Mouse (Mus musculus): ENCODE data around the gene Tmem37. TPM values are rescaled to one million over a fixed set of nuclear protein-coding genes. Genes with fewer than 3 reads are reported as not detected.

The Tmem37 gene
- 0.23 and 7.8 TPM in 2 replicates for total RNA-seq (2014; rRNA removed; ENCODE audit: low replicate concordance)
- polyA plus RNA-seq (2015; fragmentation: Nextera tagmentation; extraction: Ambion mirVana) = 6.8 and 6.9 TPM in 2 replicates

DNA sequence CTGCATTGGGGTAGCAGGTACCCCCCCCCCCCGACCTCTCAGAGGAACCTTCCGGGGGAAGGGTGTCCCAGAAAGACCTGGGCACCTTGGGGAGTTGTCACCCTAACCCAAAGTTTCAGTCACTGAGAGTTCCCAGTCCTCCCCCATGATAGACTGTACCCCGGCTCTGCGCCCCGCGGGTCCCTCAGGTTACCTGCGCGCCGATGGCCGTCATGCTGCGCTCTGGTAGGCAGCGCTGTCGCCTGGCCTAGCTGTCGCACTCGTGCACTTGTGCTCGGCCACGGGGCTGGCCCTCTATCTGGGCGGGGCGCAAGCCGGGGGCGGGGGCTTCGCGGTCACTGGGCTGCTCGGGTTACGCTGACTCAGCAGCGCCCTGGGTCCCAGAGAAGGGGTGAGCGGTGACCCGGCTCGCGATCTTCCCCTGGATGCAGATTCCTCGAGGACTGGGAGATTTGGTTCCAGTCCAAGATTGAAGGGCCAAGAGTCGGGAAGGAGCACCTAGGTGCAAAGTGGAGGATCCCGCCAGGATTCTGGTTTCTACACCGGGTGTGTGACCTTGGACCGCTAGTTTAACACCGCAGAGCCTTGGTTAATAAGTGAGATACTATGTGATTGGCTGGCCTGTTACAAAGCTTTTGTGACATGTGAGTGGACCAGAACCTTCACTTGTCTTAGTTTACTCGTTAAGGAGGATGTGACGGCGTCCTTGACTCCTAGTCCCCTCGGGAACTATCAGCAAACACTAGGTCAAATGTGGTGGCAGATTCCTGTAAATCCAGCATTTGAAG lies at the start of gene Tmem37:
Gene Tmem37 (minus strand): TSS at position 556 of the 788 bp plus-strand sequence.
- peak within 1 kb of the TSS; percentile 47 for H3K4me3 ChIP-seq (ENCODE audit: low read depth, low read length)
- peak within 1 kb of the TSS; percentile 88 for H3K4me2 ChIP-seq (ENCODE audit: low read depth, low read length)
- peak within 1 kb of the TSS; percentile 8; the same call in 1 of the 2 replicates for H3K9ac ChIP-seq (replicated peaks; ENCODE audit: low read depth, low read length)
- TF ChIP-seq CTCF (IDR thresholded peaks at IDR 0.05; ENCODE audit: low read depth) (no peak), EP300 (IDR thresholded peaks at IDR 0.05; ENCODE audit: low read depth) (no peak)
- H3K36me3 ChIP-seq (replicated peaks; ENCODE audit: control insufficient read depth, insufficient read depth, low read length) = no peaks in the 10 kb centered on the region
- H3K4me1 ChIP-seq (ENCODE audit: control insufficient read depth, insufficient read depth) = peaks cover 8% of the 10 kb centered on the region; the same call in 1 of the 2 replicates
- DNase-seq (ENCODE audit: low spot score) (peak; percentile 61), ATAC-seq (ENCODE audit: insufficient read depth, low read depth) (peak; percentile 83)
- WGBS = 4% methylated on average over 34 of the region's 40 CpGs
- peaks cover 8% of the 10 kb centered on the region; the same call in 1 of the 2 replicates for H3K27me3 ChIP-seq (ENCODE audit: control insufficient read depth, insufficient read depth, low read length)
- H3K27ac ChIP-seq (ENCODE audit: low read depth) = no peak within 1 kb of the TSS
- H3K9me3 ChIP-seq (replicated peaks; ENCODE audit: control insufficient read depth, low read length) = no peaks in the 10 kb centered on the region

DNA sequence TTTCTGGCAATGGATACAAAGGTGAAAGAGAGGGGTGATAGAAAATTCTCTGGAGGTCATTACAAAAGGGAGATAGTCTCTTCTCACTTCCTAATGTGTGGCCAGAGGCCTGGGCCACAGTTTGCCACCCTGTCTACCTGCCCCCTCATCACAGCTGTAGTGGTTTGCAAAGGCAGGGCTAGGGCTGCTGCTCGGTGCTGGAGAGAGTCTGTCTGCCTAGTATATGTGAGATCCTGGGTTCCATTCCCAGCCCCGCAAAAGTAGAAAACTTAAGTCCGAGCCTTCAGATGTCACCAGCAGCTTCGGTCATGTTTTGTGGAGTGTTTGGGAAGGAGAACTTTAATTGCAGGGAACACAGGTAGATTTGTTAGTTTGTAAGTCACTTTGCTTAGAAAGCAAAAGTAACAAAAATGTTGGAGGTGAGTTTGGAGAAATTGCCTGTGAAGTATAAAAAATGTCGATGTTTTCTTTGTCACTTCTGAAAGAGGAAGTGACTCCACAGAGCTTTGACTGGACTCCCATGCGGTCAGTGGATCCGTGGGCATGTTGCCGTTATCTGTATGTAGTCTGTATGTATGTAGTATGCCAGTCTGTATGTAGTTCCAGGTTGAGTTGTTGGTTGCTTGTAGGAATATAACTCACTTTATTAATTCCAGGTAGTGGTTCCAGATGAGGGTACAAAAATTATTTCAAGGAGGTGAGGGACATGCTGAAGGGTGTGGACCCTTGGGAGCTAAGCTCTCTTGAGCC lies 48.9 kb upstream of the Tmem37 start:
- H3K9ac ChIP-seq (replicated peaks; ENCODE audit: low read depth, low read length) = no peak overlapping the region
- H3K27ac ChIP-seq (ENCODE audit: low read depth) = no peak overlapping the region
- no peak overlapping the region for H3K4me2 ChIP-seq (ENCODE audit: low read depth, low read length)
- H3K9me3 ChIP-seq (replicated peaks; ENCODE audit: control insufficient read depth, low read length) = no peaks in the 10 kb centered on the region
- peaks cover 15% of the 10 kb centered on the region for H3K4me1 ChIP-seq (ENCODE audit: control insufficient read depth, insufficient read depth)
- no peak for ATAC-seq (ENCODE audit: insufficient read depth, low read depth)
- no peak for DNase-seq (ENCODE audit: low spot score)
- TF ChIP-seq CTCF (IDR thresholded peaks at IDR 0.05; ENCODE audit: low read depth) = no peak
- TF ChIP-seq EP300 (IDR thresholded peaks at IDR 0.05; ENCODE audit: low read depth) = no peak
- 89% methylated on average over 8 of the region's 8 CpGs for WGBS
- H3K4me3 ChIP-seq (ENCODE audit: low read depth, low read length) = no peak overlapping the region
- H3K36me3 ChIP-seq (replicated peaks; ENCODE audit: control insufficient read depth, insufficient read depth, low read length) = peaks cover 14% of the 10 kb centered on the region; the same call in 1 of the 2 replicates
- no peaks in the 10 kb centered on the region for H3K27me3 ChIP-seq (ENCODE audit: control insufficient read depth, insufficient read depth, low read length)

DNA sequence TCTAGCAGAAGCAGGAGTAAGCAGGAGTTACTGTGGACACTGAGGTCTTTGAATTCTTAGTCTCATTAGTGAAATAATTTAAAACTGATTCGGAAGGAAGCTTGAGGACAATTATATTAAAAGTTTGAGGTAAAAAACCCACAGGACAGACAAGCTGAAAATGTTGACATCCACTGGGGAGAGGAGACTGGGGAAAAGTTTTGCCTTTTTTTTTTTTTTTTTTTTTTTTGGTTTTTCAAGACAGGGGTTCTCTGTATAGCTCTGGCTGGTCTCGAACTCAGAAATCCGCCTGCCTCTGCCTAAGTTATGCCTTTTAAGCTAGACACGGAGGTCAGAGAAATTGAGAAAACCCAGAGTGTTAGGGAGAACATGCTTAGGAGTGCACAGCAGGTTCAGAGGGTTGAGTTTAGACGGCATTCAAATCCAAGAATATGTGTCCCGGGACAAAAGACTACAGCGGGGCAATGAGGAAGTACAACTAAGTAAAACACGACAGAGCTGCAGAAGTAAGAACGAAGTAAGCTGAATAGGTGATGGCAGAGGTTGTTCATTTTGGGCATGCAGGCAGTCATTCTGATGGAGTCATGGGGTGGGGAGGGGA lies 48.2 kb upstream of the Tmem37 start:
- 86% methylated on average over 9 of the region's 9 CpGs for WGBS
- Histone ChIP-seq H3K4me2 (ENCODE audit: low read depth, low read length) (peak overlapping the region; percentile 73), H3K9ac (replicated peaks; ENCODE audit: low read depth, low read length) (peak overlapping the region; percentile 61), H3K4me1 (ENCODE audit: control insufficient read depth, insufficient read depth) (peaks cover 15% of the 10 kb centered on the region), H3K36me3 (replicated peaks; ENCODE audit: control insufficient read depth, insufficient read depth, low read length) (peaks cover 15% of the 10 kb centered on the region; the same call in 1 of the 2 replicates), H3K9me3 (replicated peaks; ENCODE audit: control insufficient read depth, low read length) (no peaks in the 10 kb centered on the region), H3K4me3 (ENCODE audit: low read depth, low read length) (peak overlapping the region; percentile 65), H3K27ac (ENCODE audit: low read depth) (peak overlapping the region; percentile 95), H3K27me3 (ENCODE audit: control insufficient read depth, insufficient read depth, low read length) (no peaks in the 10 kb centered on the region)
- ATAC-seq (ENCODE audit: insufficient read depth, low read depth) (no peak), DNase-seq (ENCODE audit: low spot score) (no peak)
- no peak for TF ChIP-seq CTCF (IDR thresholded peaks at IDR 0.05; ENCODE audit: low read depth)
- no peak for TF ChIP-seq EP300 (IDR thresholded peaks at IDR 0.05; ENCODE audit: low read depth)

DNA sequence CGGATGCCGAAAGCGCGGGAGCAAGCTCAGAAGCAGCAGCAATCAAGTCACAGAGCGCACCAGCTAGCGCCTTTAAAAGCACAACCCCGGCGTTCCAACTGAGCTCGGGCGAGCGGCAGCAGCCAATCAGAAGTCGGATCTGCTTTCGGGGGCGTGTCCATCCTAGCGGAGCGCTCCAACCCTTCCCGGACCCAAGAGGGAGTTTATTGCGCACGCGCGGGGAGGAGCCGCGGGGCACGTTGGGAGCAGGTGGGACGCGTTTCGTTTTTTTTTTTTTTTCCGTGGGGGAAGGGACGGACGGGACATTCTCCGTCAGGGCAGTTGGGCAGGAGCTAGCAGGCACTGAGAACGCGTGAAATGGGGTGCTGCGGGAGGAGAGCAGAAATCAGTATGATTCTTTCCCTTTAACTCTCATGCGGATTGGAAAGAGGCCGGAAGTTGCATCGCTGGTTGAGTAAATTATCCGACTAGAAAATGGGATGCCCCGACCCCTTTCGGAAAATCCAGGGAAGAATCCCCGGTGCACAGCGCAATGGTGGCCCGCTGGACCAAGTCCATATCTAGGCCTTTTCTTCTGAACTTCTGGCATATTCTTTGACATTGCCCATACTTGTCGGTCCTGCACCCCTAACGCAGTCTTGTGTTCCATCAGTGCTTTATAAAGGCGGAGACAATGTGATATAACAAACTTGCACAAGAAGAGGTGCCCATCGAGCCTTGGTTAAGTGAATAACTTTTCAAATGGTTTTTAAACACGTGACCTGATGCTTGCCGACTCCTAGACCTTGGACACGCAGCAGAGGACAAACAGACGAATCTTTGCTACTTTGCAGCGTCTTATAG lies 47.3 kb upstream of the Tmem37 start, which contains the start of the genes Dbi and 3110009E18Rik:
Gene Dbi (minus strand): TSS at position 110 of the 843 bp plus-strand sequence.
Gene 3110009E18Rik (plus strand): TSS at position 219 of the 843 bp plus-strand sequence.
- peak; percentile 93 for ATAC-seq (ENCODE audit: insufficient read depth, low read depth)
- H3K4me1 ChIP-seq (ENCODE audit: control insufficient read depth, insufficient read depth) = peaks cover 18% of the 10 kb centered on the region
- 2% methylated on average over 51 of the region's 52 CpGs for WGBS

More for the DNA sequence above, 47.3 kb upstream of the Tmem37 start, which contains the start of the genes Dbi and 3110009E18Rik:
- H3K27me3 ChIP-seq (ENCODE audit: control insufficient read depth, insufficient read depth, low read length) = no peaks in the 10 kb centered on the region
- peak; percentile 94 for DNase-seq (ENCODE audit: low spot score)
- peak within 1 kb of the TSS; percentile 77 for H3K4me2 ChIP-seq (ENCODE audit: low read depth, low read length)
- H3K27ac ChIP-seq (ENCODE audit: low read depth) = peak within 1 kb of the TSS; percentile 95
- no peaks in the 10 kb centered on the region for H3K9me3 ChIP-seq (replicated peaks; ENCODE audit: control insufficient read depth, low read length)
- no peak for TF ChIP-seq EP300 (IDR thresholded peaks at IDR 0.05; ENCODE audit: low read depth)
- TF ChIP-seq CTCF (IDR thresholded peaks at IDR 0.05; ENCODE audit: low read depth) = 0 out of 2 replicates have a peak, but pooled peaks have one; percentile 0
- H3K4me3 ChIP-seq (ENCODE audit: low read depth, low read length) = peak within 1 kb of the TSS; percentile 65
- peaks cover 20% of the 10 kb centered on the region for H3K36me3 ChIP-seq (replicated peaks; ENCODE audit: control insufficient read depth, insufficient read depth, low read length)
- peak within 1 kb of the TSS; percentile 61 for H3K9ac ChIP-seq (replicated peaks; ENCODE audit: low read depth, low read length)
